Mouse (Mus musculus) heart, embryonic 11.5 days (tissue): ENCODE measurements around the gene Neurl1b. TPM values are rescaled to one million over a fixed set of nuclear protein-coding genes. Genes with fewer than 3 reads are reported as not detected.

Experiments
- ATAC-seq: fragments of 200-750 bp; cut with Nextera tagmentation; replicated peaks from 2 replicates; pipeline ENCODE4 v1.8.0; 2017; ENCODE audit warnings: moderate library complexity; ENCODE audit not compliant: insufficient number of reproducible peaks, low FRiP score, low TSS enrichment
- H3K27ac ChIP-seq: fragments of 300-500 bp; sonication (generic); 2 replicates; pipeline ENCODE4 v1.5.1; 2014; ENCODE audit warnings: mild to moderate bottlenecking, low read depth, low read length
- H3K27me3 ChIP-seq: fragments of 300-500 bp; sonication (generic); 2 replicates; pipeline ENCODE4 v1.6.1; 2014; ENCODE audit warnings: mild to moderate bottlenecking, low read length, mixed read lengths; ENCODE audit not compliant: control insufficient read depth, insufficient read depth
- H3K36me3 ChIP-seq: fragments of 300-500 bp; sonication (generic); 2 replicates; pipeline ENCODE4 v1.6.1; 2014; ENCODE audit warnings: mild to moderate bottlenecking, low read length, moderate library complexity, mixed read lengths; ENCODE audit not compliant: control insufficient read depth, insufficient read depth
- H3K4me1 ChIP-seq: fragments of 300-500 bp; sonication (generic); 2 replicates; pipeline ENCODE4 v1.6.1; 2014; ENCODE audit warnings: low read length; ENCODE audit not compliant: control insufficient read depth, insufficient read depth
- H3K4me2 ChIP-seq: fragments of 300-500 bp; sonication (generic); 2 replicates; pipeline ENCODE4 v1.6.1; 2014; ENCODE audit warnings: mild to moderate bottlenecking, moderate library complexity
- H3K4me3 ChIP-seq: fragments of 300-500 bp; sonication (generic); 2 replicates; pipeline ENCODE4 v1.5.1; 2014; ENCODE audit warnings: low read depth, low read length
- H3K9ac ChIP-seq: fragments of 300-500 bp; sonication (generic); 2 replicates; pipeline ENCODE4 v1.6.1; 2014; ENCODE audit warnings: mild to moderate bottlenecking, low read depth, low read length, moderate library complexity
- H3K9me3 ChIP-seq: fragments of 300-500 bp; sonication (generic); replicated peaks from 2 replicates; pipeline ENCODE4 v1.6.1; 2016; ENCODE audit warnings: low read length; ENCODE audit not compliant: control insufficient read depth
- WGBS: fragments of 180-500 bp; shearing (Covaris S2); extraction: QIAGEN DNeasy Blood & Tissue Kit; methylation state at CpG from one replicate; pipeline ENCODE4 v1.1.7; 2014; ENCODE audit not compliant: insufficient replicate concordance; 5-methylcytosine and 5-hydroxymethylcytosine counted together
- polyA plus RNA-seq: library from polyadenylated mRNA; unstranded; fragments of >200 nt; fragmentation: Nextera tagmentation; extraction: Ambion mirVana; gene quantifications from 2 replicates; pipeline ENCODE4 v1.2.1, GENCODE M21; 2014

Neurl1b gene
- polyA plus RNA-seq, 1 experiment from 2014 or later = 3.0 TPM

DNA sequence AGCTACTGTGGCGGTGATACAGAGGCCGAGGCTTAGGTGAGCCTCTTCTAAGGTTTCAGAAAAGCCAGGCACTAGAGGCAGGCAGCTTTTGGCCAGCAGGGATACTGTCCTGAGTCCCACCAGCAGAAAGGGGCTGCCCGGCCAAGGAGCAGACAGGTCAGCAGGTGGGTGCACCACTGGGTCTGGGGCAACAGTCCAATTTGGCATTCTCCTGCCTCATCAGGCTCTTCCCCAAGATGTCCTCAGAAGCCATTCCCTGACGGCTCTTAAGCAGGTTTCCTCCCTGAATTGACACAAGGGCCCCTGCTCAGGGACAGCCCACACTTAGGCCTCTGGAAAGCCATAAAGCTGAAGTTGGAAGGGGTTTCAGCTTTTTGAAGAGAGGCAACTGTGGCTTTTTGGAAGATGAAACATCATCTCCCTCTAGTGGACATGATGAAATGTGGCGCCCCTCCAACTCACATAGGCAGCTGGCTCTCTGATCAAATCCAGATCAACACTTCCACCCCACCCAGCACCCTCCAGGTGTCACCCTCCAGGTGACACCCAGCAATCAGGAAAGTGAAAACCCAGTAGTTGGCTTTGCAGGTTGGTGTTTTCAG lies 37.8 kb downstream of the Neurl1b start:
- Histone ChIP-seq H3K9ac (no peak overlapping the region), H3K36me3 (no peaks in the 10 kb centered on the region)

DNA sequence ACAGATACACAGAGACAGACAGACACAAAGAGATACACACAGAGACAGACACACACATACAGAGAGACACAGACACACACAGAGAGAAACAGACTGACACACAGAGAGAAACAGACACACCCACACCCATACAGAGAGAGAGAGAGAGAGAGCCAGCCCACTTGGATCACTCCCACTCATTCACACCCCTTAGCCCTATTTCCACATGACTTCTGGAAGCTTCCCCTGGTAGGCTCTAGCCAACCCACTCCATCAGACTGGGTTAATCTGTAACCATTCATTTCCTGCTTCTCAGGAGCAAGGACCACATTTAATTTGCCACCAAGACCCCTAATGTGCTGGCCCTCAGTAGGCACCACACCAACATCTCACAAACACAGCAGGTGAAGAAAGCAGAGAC lies 42.9 kb downstream of the Neurl1b start:
- Histone ChIP-seq H3K9ac (no peak overlapping the region), H3K4me1 (peaks cover under 1% of the 10 kb centered on the region), H3K27me3 (no peaks in the 10 kb centered on the region), H3K36me3 (no peaks in the 10 kb centered on the region), H3K4me2 (no peak overlapping the region), H3K4me3 (no peak overlapping the region), H3K9me3 (no peaks in the 10 kb centered on the region), H3K27ac (no peak overlapping the region)
- no peak for ATAC-seq

More for the DNA sequence above, 37.8 kb downstream of the Neurl1b start:
- Histone ChIP-seq H3K9me3 (no peaks in the 10 kb centered on the region), H3K4me1 (peaks cover 8% of the 10 kb centered on the region), H3K27me3 (no peaks in the 10 kb centered on the region), H3K27ac (no peak overlapping the region), H3K4me2 (no peak overlapping the region), H3K4me3 (no peak overlapping the region)
- no peak for ATAC-seq
- 61% methylated on average over 5 of the region's 5 CpGs for WGBS

DNA sequence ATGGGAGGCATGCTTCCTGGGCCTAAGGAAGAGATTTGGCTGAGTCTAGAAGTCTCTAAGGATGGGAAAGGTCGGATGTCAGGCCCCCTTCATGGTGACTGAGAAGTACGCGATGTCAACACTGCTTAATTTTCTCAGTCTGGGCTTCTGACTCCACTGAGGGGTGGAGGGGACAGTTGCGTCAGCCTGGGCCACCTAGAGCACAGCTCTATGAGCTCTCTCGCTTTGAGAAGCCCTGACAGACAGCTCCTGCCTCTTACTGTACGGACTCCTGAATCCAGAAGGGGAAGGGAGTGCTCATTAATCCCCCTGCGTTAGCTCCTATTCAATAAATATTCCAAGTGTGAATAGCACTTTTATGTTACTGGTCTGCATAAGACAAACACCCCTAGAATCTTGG lies 43.4 kb downstream of the Neurl1b start:
- no peaks in the 10 kb centered on the region for H3K36me3 ChIP-seq
- 67% methylated on average over 7 of the region's 7 CpGs for WGBS
- no peak overlapping the region for H3K4me3 ChIP-seq
- no peak for ATAC-seq
- H3K4me1 ChIP-seq = peaks cover 1% of the 10 kb centered on the region; the same call in 1 of the 2 replicates
- H3K9ac ChIP-seq = no peak overlapping the region
- H3K4me2 ChIP-seq = no peak overlapping the region
- no peak overlapping the region for H3K27ac ChIP-seq
- H3K27me3 ChIP-seq = no peaks in the 10 kb centered on the region
- no peaks in the 10 kb centered on the region for H3K9me3 ChIP-seq

DNA sequence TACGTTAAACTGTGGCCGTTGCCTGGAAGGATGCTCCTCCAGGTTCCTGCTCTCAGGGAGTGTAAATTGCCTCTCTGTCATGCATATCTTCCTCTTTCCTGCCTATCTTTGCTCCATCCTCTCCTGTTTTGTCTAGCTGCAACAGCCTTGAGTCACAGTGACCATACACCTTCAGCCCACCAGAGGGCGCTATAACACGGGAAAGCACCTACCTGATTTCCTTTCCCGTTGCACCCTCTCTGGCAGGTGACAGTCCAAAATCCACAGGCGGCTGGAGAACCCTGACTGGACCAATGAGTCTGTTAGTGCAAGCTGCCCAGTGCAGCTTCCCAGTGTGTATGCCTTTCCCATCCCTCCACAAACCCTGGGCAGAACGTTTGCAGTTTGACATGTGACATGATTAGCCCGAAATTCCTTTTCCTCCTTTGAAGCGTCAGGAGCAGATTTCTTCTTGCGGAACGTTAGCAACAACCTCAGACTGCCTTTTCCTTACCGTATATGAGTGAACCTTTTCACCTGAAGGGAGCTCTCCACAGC lies 48.1 kb downstream of the Neurl1b start:
- peaks cover 7% of the 10 kb centered on the region for H3K4me1 ChIP-seq

DNA sequence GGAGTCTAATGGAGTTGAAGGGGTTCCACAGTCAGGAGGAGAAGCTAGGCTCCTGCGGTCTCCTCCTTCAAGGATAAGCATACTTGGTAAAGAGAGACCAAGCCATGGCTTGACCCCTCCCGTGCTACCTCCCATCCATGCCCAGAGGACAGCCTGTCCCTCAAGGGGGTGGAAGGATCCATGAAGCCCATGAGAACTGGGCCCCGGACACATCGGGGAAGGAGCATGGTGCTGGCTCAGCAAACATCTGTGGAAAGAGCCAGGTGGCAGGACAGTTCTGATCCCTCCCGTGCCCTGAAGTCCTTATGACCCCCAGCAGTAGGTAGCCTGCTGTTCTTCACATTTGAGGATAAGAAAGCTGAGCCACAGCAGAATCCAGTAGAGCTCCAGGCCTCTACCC lies 48.8 kb downstream of the Neurl1b start:
- Histone ChIP-seq H3K9me3 (no peaks in the 10 kb centered on the region), H3K4me1 (peaks cover 7% of the 10 kb centered on the region), H3K9ac (no peak overlapping the region), H3K4me2 (no peak overlapping the region), H3K27ac (0 out of 2 replicates have a peak overlapping the region, but pooled peaks have one; percentile 16), H3K4me3 (no peak overlapping the region), H3K36me3 (no peaks in the 10 kb centered on the region), H3K27me3 (peaks cover 4% of the 10 kb centered on the region; the same call in 1 of the 2 replicates)
- 81% methylated on average over 5 of the region's 5 CpGs for WGBS
- ATAC-seq = no peak

More for the DNA sequence above, 48.1 kb downstream of the Neurl1b start:
- Histone ChIP-seq H3K9ac (no peak overlapping the region), H3K36me3 (no peaks in the 10 kb centered on the region), H3K9me3 (no peaks in the 10 kb centered on the region), H3K4me3 (no peak overlapping the region), H3K4me2 (no peak overlapping the region), H3K27me3 (peaks cover 4% of the 10 kb centered on the region; the same call in 1 of the 2 replicates), H3K27ac (no peak overlapping the region)
- WGBS = 21% methylated on average over 12 of the region's 12 CpGs
- no peak for ATAC-seq

DNA sequence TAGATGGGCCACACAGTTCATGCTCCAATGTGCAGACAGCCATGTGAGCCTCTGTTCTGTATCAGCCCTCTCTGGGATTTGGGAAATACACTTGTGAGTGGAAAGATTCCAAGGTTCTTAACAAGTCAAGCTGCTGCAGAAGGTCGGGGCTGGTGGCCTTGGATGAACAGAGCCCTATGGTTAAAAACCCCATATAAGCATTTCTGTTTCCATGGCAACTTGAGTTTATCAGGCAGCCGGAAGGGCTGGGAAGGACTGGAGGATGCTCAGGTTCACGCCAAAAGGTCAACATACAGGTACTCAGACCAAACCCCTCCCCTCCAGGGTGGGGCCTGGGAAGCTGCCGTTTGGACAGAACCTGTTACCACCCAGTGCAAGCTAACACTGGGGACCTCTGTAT lies 49.4 kb downstream of the Neurl1b start:
- H3K9me3 ChIP-seq = no peaks in the 10 kb centered on the region
- no peaks in the 10 kb centered on the region for H3K36me3 ChIP-seq
- H3K27ac ChIP-seq = 0 out of 2 replicates have a peak overlapping the region, but pooled peaks have one; percentile 16
- peaks cover 7% of the 10 kb centered on the region for H3K4me1 ChIP-seq
- peaks cover 4% of the 10 kb centered on the region; the same call in 1 of the 2 replicates for H3K27me3 ChIP-seq
- no peak overlapping the region for H3K4me3 ChIP-seq
- 31% methylated on average over 4 of the region's 4 CpGs for WGBS
- no peak for ATAC-seq
- no peak overlapping the region for H3K9ac ChIP-seq
- H3K4me2 ChIP-seq = no peak overlapping the region

- Histone ChIP-seq H3K9me3 (no peaks in the 10 kb centered on the region), H3K36me3 (no peaks in the 10 kb centered on the region), H3K27me3 (peaks cover 4% of the 10 kb centered on the region; the same call in 1 of the 2 replicates), H3K4me3 (no peak overlapping the region), H3K27ac (0 out of 2 replicates have a peak overlapping the region, but pooled peaks have one; percentile 32), H3K9ac (no peak overlapping the region), H3K4me2 (no peak overlapping the region), H3K4me1 (peaks cover 7% of the 10 kb centered on the region)
- 76% methylated on average over 9 of the region's 9 CpGs for WGBS
- no peak for ATAC-seq
These were observed 49.9 kb downstream of the Neurl1b start for GRCm38 (mm10) chr17:26464481-26464880.

DNA sequence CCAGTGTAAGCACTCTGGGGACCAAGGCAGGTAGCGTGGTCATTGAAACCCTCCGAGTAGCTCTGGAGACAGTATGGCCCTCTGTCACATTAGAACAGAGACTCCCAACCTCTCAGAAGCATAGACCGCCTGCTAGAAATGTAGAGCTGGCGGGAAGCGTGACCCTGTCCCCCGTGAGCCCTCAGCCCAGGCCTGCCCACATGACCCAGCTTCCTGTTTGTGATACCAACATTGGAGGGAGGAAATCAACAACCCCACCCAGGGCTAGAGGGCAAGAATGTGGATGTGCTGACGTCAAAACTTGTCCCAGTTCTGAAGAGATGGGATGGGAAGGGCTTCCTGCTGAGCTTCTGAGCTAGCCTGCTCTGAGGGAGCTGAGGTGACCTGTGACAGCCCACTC lies 50.3 kb downstream of the Neurl1b start:
- no peak overlapping the region for H3K9ac ChIP-seq
- H3K9me3 ChIP-seq = no peaks in the 10 kb centered on the region
- H3K27ac ChIP-seq = peak overlapping the region; percentile 35; the same call in 1 of the 2 replicates
- H3K4me1 ChIP-seq = peaks cover 7% of the 10 kb centered on the region
- H3K36me3 ChIP-seq = no peaks in the 10 kb centered on the region
- no peak overlapping the region for H3K4me3 ChIP-seq
- WGBS = 52% methylated on average over 7 of the region's 7 CpGs
- H3K4me2 ChIP-seq = no peak overlapping the region
- peaks cover 4% of the 10 kb centered on the region; the same call in 1 of the 2 replicates for H3K27me3 ChIP-seq
- no peak for ATAC-seq

- H3K36me3 ChIP-seq = no peaks in the 10 kb centered on the region
- H3K4me1 ChIP-seq = peaks cover 7% of the 10 kb centered on the region
- no peak overlapping the region for H3K9ac ChIP-seq
- WGBS = 12% methylated on average over 4 of the region's 4 CpGs
- H3K4me3 ChIP-seq = no peak overlapping the region
- peaks cover 4% of the 10 kb centered on the region; the same call in 1 of the 2 replicates for H3K27me3 ChIP-seq
- H3K4me2 ChIP-seq = no peak overlapping the region
- no peak for ATAC-seq
- no peak overlapping the region for H3K27ac ChIP-seq
- no peaks in the 10 kb centered on the region for H3K9me3 ChIP-seq
These were observed 52.1 kb downstream of the Neurl1b start for GRCm38 (mm10) chr17:26466741-26467150.
